Mouse (Mus musculus) heart, postnatal 0 days (tissue): ENCODE measurements at regions not wholly inside any gene's neighbourhood (a gene's known extent, or its start where the extent isn't known, plus 50 kb on each side); places are given as distances from the start of the nearest gene placed in this dataset.

Experiments used
- CTCF ChIP-seq: IDR thresholded peaks from 2 replicates; pipeline ENCODE4 v1.5.1; 2016; ENCODE audit warnings: antibody characterized with exemption, control low read depth, low read depth
- EP300 ChIP-seq: IDR thresholded peaks from 2 replicates; pipeline ENCODE4 v1.6.1; 2016; ENCODE audit warnings: antibody characterized with exemption, low read depth

GRCm38 (mm10) chr17:4177485-4178150 is 481.6 kb upstream of the Nox3 start:
- TF ChIP-seq CTCF (no peak), EP300 (no peak)
